Mouse (Mus musculus): ENCODE data around the gene Gse1.
"Not testable (repeated sequence)": the region's sequence is repeated elsewhere in the genome, so short reads cannot be mapped to it uniquely, and the experiment has no call there.

The Gse1 gene

GRCm38 (mm10) chr8:120321724-120322123 lies 93.5 kb downstream of the Gse1 start:
- DNase-seq (ENCODE audit: extremely low spot score, low spot score), result peak; percentile 37

- peak; percentile 82 for DNase-seq (ENCODE audit: extremely low spot score, low spot score)
These were observed 94.7 kb downstream of the Gse1 start for GRCm38 (mm10) chr8:120322956-120323448.

- no peak for DNase-seq (ENCODE audit: extremely low spot score, low spot score)
These were observed 96.3 kb downstream of the Gse1 start for GRCm38 (mm10) chr8:120324555-120324954.

- DNase-seq (ENCODE audit: extremely low spot score, low spot score), result no peak
These were observed 97.0 kb downstream of the Gse1 start for GRCm38 (mm10) chr8:120325172-120325767.

GRCm38 (mm10) chr8:120327131-120327554 lies 98.9 kb downstream of the Gse1 start:
- no peak for DNase-seq (ENCODE audit: extremely low spot score, low spot score)

GRCm38 (mm10) chr8:120328361-120329022 lies 100.2 kb downstream of the Gse1 start:
- no peak for DNase-seq (ENCODE audit: extremely low spot score, low spot score)

GRCm38 (mm10) chr8:120329030-120329748 lies 100.9 kb downstream of the Gse1 start:
- no peak for DNase-seq (ENCODE audit: extremely low spot score, low spot score)

- no peak for DNase-seq (ENCODE audit: extremely low spot score, low spot score)
These were observed 102.8 kb downstream of the Gse1 start for GRCm38 (mm10) chr8:120331027-120331426.

- no peak for DNase-seq (ENCODE audit: extremely low spot score, low spot score)
These were observed 104.3 kb downstream of the Gse1 start for GRCm38 (mm10) chr8:120332379-120333229.

GRCm38 (mm10) chr8:120333681-120334080 lies 105.4 kb downstream of the Gse1 start:
- no peak for DNase-seq (ENCODE audit: extremely low spot score, low spot score)

GRCm38 (mm10) chr8:120334261-120334660 lies 106.0 kb downstream of the Gse1 start:
- not testable (repeated sequence) for DNase-seq (ENCODE audit: extremely low spot score, low spot score)

GRCm38 (mm10) chr8:120334878-120335261 lies 106.6 kb downstream of the Gse1 start:
- DNase-seq (ENCODE audit: extremely low spot score, low spot score), result peak; percentile 71

GRCm38 (mm10) chr8:120335262-120336086 lies 107.2 kb downstream of the Gse1 start:
- no peak for DNase-seq (ENCODE audit: extremely low spot score, low spot score)

- DNase-seq (ENCODE audit: extremely low spot score, low spot score), result peak; percentile 74
These were observed 107.8 kb downstream of the Gse1 start for GRCm38 (mm10) chr8:120336087-120336380.

GRCm38 (mm10) chr8:120336909-120337555 lies 108.8 kb downstream of the Gse1 start:
- no peak for DNase-seq (ENCODE audit: extremely low spot score, low spot score)

- DNase-seq (ENCODE audit: extremely low spot score, low spot score), result no peak
These were observed 109.4 kb downstream of the Gse1 start for GRCm38 (mm10) chr8:120337627-120338026.

GRCm38 (mm10) chr8:120338678-120339077 lies 110.4 kb downstream of the Gse1 start:
- no peak for DNase-seq (ENCODE audit: extremely low spot score, low spot score)

GRCm38 (mm10) chr8:120339743-120340142 lies 111.5 kb downstream of the Gse1 start:
- DNase-seq (ENCODE audit: extremely low spot score, low spot score), result no peak

- no peak for DNase-seq (ENCODE audit: extremely low spot score, low spot score)
These were observed 112.9 kb downstream of the Gse1 start for GRCm38 (mm10) chr8:120341124-120341523.

All from neural tube, embryonic 10.5 days (tissue).